Mouse (Mus musculus) liver, adult (tissue): ENCODE measurements around the gene Myo7a.

Experiments
- GATA4 ChIP-seq: IDR thresholded peaks from 2 replicates; pipeline ENCODE4 v1.6.1; 2014; ENCODE audit warnings: mild to moderate bottlenecking, low read length; ENCODE audit not compliant: insufficient replicate concordance

Myo7a gene

DNA sequence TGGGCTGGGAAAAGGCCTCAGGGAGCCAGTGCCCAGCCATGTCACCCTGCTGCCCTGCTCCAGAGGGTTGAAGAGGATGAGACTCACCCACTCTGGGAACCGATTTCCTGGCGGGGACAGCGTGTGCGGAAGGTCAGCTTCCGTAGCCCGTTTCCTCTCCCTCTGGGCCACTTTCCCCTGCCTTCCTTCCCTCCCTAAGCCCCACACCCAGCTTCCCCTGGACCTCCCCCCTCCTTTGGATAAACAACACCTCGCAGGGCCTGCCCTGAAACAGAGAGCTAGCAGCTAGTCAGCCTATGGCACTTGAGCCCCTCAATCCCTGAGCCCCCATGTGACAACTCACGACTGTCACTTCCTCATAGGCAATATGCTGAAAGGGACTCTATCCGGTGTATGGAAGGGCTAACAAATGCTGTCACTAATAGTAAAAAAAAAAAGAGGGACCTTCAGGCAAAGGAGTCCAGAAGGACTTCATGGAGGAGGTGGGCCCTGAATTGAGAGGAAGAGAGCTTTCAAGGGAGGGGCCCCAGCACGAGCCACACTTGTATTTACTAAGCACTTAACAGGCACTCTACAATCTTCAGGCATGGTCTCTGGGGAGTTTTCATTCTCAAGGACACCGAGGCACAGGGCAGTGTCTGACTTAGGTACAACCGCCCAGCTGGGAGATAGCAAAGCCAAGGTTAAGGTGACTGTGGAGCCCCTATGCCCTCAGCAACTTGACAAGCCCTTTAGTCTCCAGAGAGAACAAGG, 34.6 kb downstream of the Myo7a start:
- TF ChIP-seq GATA4, result peak; percentile 54; the same call in 1 of the 2 replicates

DNA sequence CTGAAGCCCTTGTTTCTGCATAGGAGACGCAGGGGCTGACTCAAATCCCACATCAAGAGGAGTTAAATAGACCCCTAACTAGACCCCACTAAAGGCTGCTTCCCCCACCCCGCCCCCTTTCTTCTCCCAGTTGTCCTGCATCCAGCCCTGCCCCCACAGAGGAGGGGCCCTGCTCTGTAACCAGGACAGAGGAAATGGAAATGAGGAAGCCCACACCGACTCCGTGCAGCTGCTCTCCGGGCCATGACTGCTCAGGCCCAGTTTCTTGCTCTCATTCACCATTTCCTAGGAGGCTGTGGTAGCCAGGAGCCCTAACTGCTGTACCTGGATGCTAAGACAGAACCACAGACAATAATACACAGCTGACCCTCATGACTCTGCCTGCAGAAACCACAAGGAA, 36.9 kb downstream of the Myo7a start:
- no peak for TF ChIP-seq GATA4

GRCm38 (mm10) chr7:98077453-98077852, 41.9 kb downstream of the Myo7a start:
- TF ChIP-seq GATA4, result peak; percentile 92; the same call in 1 of the 2 replicates

DNA sequence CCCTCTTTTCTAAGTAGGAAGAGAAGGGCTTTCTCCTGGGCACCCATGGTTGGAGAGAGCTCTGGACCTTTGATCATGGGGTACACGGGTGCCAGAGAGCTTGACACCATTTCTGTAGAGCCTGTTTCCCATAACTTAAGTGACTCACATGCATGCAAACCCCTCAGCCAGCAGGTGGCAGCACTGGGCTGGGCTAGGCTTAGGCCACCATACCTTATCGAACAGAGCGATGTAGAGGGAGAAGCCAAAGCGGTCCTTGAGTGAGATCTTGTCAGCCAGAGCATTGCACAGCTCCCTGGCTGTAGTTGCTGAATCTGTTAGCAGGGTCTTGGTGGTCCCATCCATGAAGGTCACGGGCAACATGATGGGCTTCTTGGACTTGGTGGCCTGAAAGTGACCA, 47.7 kb downstream of the Myo7a start:
- TF ChIP-seq GATA4, result no peak; the same call in 1 of the 2 replicates

DNA sequence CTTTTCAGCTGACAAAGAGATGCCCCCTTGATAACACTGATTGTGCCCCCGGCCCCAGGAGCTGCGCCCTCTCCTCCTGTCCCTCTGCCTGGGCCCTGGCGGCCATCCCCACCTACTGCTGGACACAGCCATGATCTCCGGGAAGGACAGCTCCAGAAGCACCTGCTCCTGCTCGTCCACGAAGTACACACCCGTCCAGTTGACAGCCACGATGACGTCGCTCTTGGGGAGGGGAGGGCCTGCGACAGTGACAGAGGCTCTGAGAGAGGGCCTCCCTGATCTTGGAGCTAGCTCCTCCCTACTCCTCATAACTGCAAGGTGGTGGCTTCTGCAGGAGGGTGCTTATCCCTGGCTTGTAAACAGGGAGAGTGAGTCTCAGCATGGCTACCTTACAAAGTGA, 53.1 kb downstream of the Myo7a start:
- TF ChIP-seq GATA4, result no peak

DNA sequence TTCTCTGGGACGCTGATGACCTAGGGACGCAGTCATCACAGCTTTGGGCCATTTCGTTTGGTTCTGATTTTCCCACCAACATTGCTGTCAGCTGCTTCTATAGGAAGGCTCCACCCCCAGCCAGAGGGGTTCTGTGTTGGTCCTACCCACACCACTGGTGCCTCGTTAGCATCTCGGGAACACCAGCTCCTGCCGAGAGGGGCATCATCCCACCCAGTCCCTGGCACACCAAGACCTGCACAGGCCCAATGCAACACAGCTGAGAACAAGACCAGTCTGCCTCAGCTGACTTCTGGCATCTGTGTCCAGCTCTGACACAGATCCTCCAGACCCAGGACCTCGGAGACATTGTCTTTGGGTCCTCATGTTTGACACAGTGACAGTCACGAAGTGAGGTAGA, 64.4 kb downstream of the Myo7a start:
- no peak for TF ChIP-seq GATA4

GRCm38 (mm10) chr7:98054461-98054860, 64.9 kb downstream of the Myo7a start:
- TF ChIP-seq GATA4, result no peak

- TF ChIP-seq GATA4, result no peak
These were observed 67.3 kb downstream of the Myo7a start for GRCm38 (mm10) chr7:98051980-98052379.

DNA sequence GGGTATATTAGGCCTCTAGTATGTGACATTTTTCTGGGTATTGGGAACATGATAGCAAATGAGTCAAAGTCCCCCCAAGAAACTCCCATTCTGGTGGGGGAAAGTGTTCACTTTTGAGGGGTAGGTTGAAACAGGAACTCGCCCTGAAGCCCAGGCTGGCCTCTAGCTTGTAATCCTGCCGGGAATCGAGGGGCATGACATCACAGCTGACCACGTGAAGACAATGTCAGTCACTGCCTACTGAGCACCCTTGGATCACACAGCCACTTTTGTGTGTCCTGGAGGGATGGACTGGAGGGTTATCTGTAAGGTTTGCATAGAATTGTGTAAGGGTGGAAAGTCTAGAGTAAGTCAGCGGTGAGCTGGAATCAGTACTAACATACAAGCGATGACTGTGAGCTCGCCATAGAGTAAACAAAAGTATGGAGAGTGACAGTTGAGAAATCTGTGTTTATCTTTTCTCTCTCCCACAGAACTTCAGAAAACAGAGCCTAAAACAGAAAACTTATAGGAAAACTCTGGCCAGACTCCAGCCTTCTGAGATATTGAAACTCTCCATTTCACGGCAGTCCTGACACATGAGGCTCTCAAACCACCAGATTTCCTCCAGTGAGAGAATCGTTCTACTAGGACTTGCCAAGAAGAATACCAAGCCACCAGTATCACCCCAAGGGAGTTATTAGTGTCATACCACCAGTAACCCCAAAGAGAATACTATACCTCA, 71.1 kb downstream of the Myo7a start:
- no peak for TF ChIP-seq GATA4

DNA sequence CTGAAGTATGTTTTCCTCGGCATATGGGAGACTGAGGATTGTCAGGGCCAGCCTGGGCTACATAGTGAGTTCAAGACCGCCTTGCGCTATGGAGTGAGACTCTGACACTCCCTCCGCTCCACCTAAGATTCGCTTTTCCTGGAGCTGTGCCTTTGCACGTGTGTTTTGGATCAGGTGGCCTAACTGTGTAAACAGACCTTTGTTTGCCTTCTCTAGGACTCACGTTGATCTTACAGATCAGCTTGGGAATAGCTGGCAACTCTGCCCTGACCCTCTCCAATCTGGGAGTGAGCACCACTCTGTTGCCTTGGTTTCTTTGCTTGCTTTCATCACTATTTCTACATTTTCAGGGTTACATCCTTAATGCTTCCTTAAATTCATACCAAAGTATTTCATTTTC, 116.7 kb downstream of the Myo7a start:
- no peak for TF ChIP-seq GATA4
